Mouse (Mus musculus): ENCODE results near the gene Card6.

- TF ChIP-seq EP300 (IDR thresholded peaks at IDR 0.05; ENCODE audit: low read depth in 1 of 2, low read length in 2 of 2), result no peak
- no peak for TF ChIP-seq ETS1 (IDR thresholded peaks at IDR 0.05; ENCODE audit: low read depth, low read length)
- no peak for TF ChIP-seq RAD21 (IDR thresholded peaks at IDR 0.05; ENCODE audit: low read depth, low read length)
- no peak; a peak in 1 of 4 replicates for TF ChIP-seq POLR2A (IDR thresholded peaks at IDR 0.05; ENCODE audit: control insufficient read depth in 1 of 2, insufficient read depth in 1 of 2, low read depth in 1 of 2, low read length in 2 of 2, poor library complexity in 1 of 2)
- no peak for TF ChIP-seq POLR2AphosphoS5 (IDR thresholded peaks at IDR 0.05; ENCODE audit: borderline replicate concordance, low read depth, low read length)
- TF ChIP-seq MAX (IDR thresholded peaks at IDR 0.05; ENCODE audit: low read length), result no peak
- TF ChIP-seq NELFE (IDR thresholded peaks at IDR 0.05; ENCODE audit: low read depth, low read length), result no peak
- no peak for TF ChIP-seq CTCF (IDR thresholded peaks at IDR 0.05 in 2 of 3, conservative IDR thresholded peaks at IDR 0.05 in 1 of 3; ENCODE audit: control insufficient read depth in 1 of 3, insufficient read depth in 1 of 3, low read depth in 2 of 3, low read length in 3 of 3, poor library complexity in 1 of 3, severe bottlenecking in 1 of 3)
- no peak for TF ChIP-seq KAT2A (conservative IDR thresholded peaks at IDR 0.05; ENCODE audit: low read depth, low read length)
- TF ChIP-seq POLR2AphosphoS2 (IDR thresholded peaks at IDR 0.05; ENCODE audit: low read length), result no peak
- TF ChIP-seq TAL1 (IDR thresholded peaks at IDR 0.05; ENCODE audit: low read length), result no peak
- no peak for TF ChIP-seq CHD2 (IDR thresholded peaks at IDR 0.05; ENCODE audit: low read length)
These were observed 10.3 kb upstream of the Card6 start for GRCm38 (mm10) chr15:5118626-5119025.

Measured in MEL (cell line).